Mouse (Mus musculus): ENCODE data around the gene Exoc4. TPM values are rescaled to one million over a fixed set of nuclear protein-coding genes. Genes with fewer than 3 reads are reported as not detected.

Exoc4 gene
- polyA plus RNA-seq, 1 experiment = 11.1 TPM

DNA sequence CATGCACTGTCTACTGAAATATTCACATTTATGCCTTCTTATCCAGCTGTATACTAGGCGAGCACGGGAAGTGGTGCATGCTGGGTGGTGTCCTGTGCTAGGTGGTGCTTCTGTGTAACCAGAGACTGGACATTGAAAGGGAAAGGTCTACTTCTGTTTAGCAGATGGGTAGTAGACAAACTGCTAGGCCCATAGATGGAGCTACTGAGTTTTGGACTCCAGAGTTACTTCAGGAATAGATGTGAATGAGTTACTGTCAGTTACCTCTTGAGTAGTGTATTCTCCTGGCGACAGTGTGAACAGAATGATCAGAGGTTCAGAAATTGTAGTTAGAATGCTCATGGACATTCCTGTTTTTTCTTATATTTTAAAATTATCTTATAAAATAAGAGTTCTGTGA, 48.7 kb downstream of the Exoc4 start:
- Histone ChIP-seq H3K4me3 (replicated peaks; ENCODE audit: extremely low read depth, low read depth, low read length) (no peak overlapping the region), H3K4me1 (ENCODE audit: control insufficient read depth, insufficient read depth, low read length) (no peaks in the 10 kb centered on the region; the same call in 1 of the 2 replicates)
- WGBS = 87% methylated on average over 3 of the region's 3 CpGs
- DNase-seq = no peak
- TF ChIP-seq POLR2A (IDR thresholded peaks at IDR 0.05; ENCODE audit: borderline replicate concordance, extremely low read depth, low read depth, low read length) = no peak
- no peak for TF ChIP-seq CTCF (IDR thresholded peaks at IDR 0.05; ENCODE audit: insufficient read depth, low read length)

DNA sequence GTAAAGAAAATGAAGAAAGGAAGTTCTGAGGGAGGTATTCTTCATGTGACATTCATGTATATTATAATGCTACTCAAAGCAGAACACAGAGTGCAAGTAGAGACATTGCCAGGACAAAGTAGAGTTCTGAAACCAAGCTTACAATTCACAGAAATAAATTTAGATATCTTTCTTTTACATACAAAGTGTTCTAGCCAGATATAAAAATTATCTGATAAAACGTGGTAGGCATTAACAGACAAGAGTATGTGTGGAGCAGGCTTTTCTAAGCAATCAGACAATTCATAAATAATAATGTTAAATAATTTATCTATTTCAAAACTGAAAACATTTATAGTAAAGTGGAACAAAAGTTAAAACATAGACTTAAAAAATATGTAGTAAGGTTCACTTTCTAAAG, 49.9 kb downstream of the Exoc4 start:
- Histone ChIP-seq H3K4me1 (ENCODE audit: control insufficient read depth, insufficient read depth, low read length) (no peaks in the 10 kb centered on the region), H3K4me3 (replicated peaks; ENCODE audit: extremely low read depth, low read depth, low read length) (no peak overlapping the region)
- WGBS = 72% methylated on average over 1 of the region's 1 CpGs
- no peak for DNase-seq
- TF ChIP-seq CTCF (IDR thresholded peaks at IDR 0.05; ENCODE audit: insufficient read depth, low read length) (no peak), POLR2A (IDR thresholded peaks at IDR 0.05; ENCODE audit: borderline replicate concordance, extremely low read depth, low read depth, low read length) (no peak)

- TF ChIP-seq POLR2A (IDR thresholded peaks at IDR 0.05; ENCODE audit: borderline replicate concordance, extremely low read depth, low read depth, low read length) (no peak), CTCF (IDR thresholded peaks at IDR 0.05; ENCODE audit: insufficient read depth, low read length) (no peak)
- no peak for DNase-seq
- Histone ChIP-seq H3K4me1 (ENCODE audit: control insufficient read depth, insufficient read depth, low read length) (no peaks in the 10 kb centered on the region), H3K4me3 (replicated peaks; ENCODE audit: extremely low read depth, low read depth, low read length) (no peak overlapping the region)
- 68% methylated on average over 1 of the region's 1 CpGs for WGBS
Measured at GRCm38 (mm10) chr6:33305996-33306395, 57.1 kb downstream of the Exoc4 start.

DNA sequence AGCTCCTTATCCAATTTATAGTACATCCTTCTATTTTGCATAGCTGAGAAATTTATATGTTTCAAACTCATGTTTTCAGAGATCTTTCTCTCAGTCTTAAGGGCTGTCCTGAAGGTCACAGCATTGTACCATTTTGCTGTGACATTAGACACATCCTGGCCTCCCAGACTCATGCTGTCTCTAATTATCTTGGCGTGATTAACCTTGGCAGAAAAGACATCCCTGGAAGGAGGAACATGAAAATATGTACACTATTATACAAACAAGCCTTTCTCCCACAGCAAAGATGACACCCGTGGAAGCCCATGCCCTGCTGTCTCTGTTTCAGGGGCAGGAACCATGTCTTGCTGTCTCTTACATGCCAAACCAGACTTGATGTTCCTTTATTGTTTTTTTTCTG, 59.8 kb downstream of the Exoc4 start:
- DNase-seq = no peak
- no peak overlapping the region for H3K4me3 ChIP-seq (replicated peaks; ENCODE audit: extremely low read depth, low read depth, low read length)
- H3K4me1 ChIP-seq (ENCODE audit: control insufficient read depth, insufficient read depth, low read length) = no peaks in the 10 kb centered on the region
- no peak for TF ChIP-seq CTCF (IDR thresholded peaks at IDR 0.05; ENCODE audit: insufficient read depth, low read length)
- TF ChIP-seq POLR2A (IDR thresholded peaks at IDR 0.05; ENCODE audit: borderline replicate concordance, extremely low read depth, low read depth, low read length) = no peak
- WGBS = 74% methylated on average over 2 of the region's 2 CpGs

GRCm38 (mm10) chr6:33310486-33310885, 61.6 kb downstream of the Exoc4 start:
- no peak for DNase-seq
- no peak for TF ChIP-seq CTCF (IDR thresholded peaks at IDR 0.05; ENCODE audit: insufficient read depth, low read length)
- TF ChIP-seq POLR2A (IDR thresholded peaks at IDR 0.05; ENCODE audit: borderline replicate concordance, extremely low read depth, low read depth, low read length) = no peak

DNA sequence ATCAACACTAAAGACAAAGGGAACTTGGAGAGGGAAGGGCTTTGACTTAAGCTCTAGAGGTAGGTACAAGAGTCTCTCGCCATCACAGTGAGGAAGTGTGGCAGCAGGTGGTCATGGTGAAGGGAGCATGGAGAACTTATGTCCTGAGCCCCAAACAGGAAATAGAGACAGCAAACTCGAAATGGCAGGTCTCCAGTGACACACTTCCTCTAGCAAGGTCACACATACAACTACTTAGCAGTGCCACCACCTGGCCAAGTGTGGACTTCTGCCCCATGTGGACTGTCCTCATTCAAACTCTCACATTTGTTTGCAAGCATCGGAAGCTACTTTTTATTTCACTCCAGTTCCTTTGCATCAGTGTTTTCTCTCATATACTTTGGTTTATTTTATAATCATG, 74.0 kb downstream of the Exoc4 start:
- TF ChIP-seq CTCF (IDR thresholded peaks at IDR 0.05; ENCODE audit: insufficient read depth, low read length) (no peak), POLR2A (IDR thresholded peaks at IDR 0.05; ENCODE audit: borderline replicate concordance, extremely low read depth, low read depth, low read length) (no peak)
- Histone ChIP-seq H3K4me1 (ENCODE audit: control insufficient read depth, insufficient read depth, low read length) (peaks cover 10% of the 10 kb centered on the region), H3K4me3 (replicated peaks; ENCODE audit: extremely low read depth, low read depth, low read length) (no peak overlapping the region)
- DNase-seq = no peak
- WGBS = 51% methylated on average over 3 of the region's 3 CpGs

More at GRCm38 (mm10) chr6:33310486-33310885, 61.6 kb downstream of the Exoc4 start:
- no peak overlapping the region for H3K4me3 ChIP-seq (replicated peaks; ENCODE audit: extremely low read depth, low read depth, low read length)
- 76% methylated on average over 1 of the region's 1 CpGs for WGBS
- no peaks in the 10 kb centered on the region for H3K4me1 ChIP-seq (ENCODE audit: control insufficient read depth, insufficient read depth, low read length)

DNA sequence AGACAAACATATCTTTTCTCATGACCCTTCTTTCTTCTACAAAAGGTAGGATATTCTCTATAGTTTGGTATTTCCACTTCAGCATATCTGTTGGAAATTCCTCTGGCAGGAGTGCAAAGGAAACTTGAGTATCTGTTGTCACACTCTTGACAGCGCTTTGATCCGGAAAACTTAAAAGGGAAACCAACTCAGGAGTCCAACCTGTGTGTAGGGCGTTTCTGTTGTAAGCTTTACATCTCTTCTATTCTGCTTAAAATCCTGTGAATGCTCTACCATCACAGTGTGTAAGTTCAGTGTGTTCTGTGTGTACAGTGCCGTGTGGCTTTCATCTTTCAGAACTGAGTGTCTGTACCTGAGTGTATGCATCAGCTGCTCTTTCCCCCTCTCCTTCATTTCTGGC, 74.5 kb downstream of the Exoc4 start:
- no peak for DNase-seq
- no peak overlapping the region for H3K4me3 ChIP-seq (replicated peaks; ENCODE audit: extremely low read depth, low read depth, low read length)
- 51% methylated on average over 4 of the region's 4 CpGs for WGBS
- peaks cover 10% of the 10 kb centered on the region for H3K4me1 ChIP-seq (ENCODE audit: control insufficient read depth, insufficient read depth, low read length)
- TF ChIP-seq CTCF (IDR thresholded peaks at IDR 0.05; ENCODE audit: insufficient read depth, low read length) (no peak), POLR2A (IDR thresholded peaks at IDR 0.05; ENCODE audit: borderline replicate concordance, extremely low read depth, low read depth, low read length) (no peak)

GRCm38 (mm10) chr6:33328326-33328725, 79.4 kb downstream of the Exoc4 start:
- WGBS = 75% methylated on average over 1 of the region's 1 CpGs
- TF ChIP-seq POLR2A (IDR thresholded peaks at IDR 0.05; ENCODE audit: borderline replicate concordance, extremely low read depth, low read depth, low read length) (no peak), CTCF (IDR thresholded peaks at IDR 0.05; ENCODE audit: insufficient read depth, low read length) (no peak)
- Histone ChIP-seq H3K4me3 (replicated peaks; ENCODE audit: extremely low read depth, low read depth, low read length) (no peak overlapping the region), H3K4me1 (ENCODE audit: control insufficient read depth, insufficient read depth, low read length) (peaks cover 9% of the 10 kb centered on the region)
- no peak for DNase-seq

DNA sequence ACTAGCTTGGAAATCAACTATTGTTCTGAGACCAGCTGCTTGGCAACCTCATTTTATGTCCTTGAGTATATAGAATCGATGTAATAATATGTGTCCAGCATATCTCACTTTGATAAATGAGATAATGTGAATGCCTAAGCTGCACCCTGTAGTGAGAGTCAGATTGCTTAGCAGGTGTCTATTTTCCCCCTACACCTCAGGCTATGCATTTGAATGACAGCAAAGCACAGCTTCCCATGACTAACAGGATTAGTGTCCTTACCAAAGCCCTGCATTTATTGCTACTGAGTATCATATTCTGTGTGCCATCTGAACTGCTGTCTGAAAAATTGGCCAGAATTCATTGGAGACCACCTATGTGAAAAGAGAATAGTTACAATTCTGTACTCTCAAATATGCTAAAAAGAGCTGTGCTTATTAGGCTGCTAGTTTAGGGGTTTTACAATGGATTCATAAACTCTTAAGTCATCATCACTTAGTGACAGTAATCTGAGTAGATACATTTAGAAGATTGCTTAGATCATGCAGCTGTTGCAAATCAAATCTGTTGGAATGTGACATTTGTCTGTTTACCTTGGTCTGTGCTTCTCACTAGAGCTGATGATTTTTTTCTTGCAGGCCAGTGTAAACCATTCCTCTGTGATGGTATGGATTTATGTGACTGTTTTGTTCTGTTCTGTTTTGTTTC, 98.3 kb downstream of the Exoc4 start:
- TF ChIP-seq CTCF (IDR thresholded peaks at IDR 0.05; ENCODE audit: insufficient read depth, low read length) (no peak), POLR2A (IDR thresholded peaks at IDR 0.05; ENCODE audit: borderline replicate concordance, extremely low read depth, low read depth, low read length) (no peak)
- no peak for DNase-seq
- 67% methylated on average over 1 of the region's 1 CpGs for WGBS
- no peaks in the 10 kb centered on the region for H3K4me1 ChIP-seq (ENCODE audit: control insufficient read depth, insufficient read depth, low read length)
- H3K4me3 ChIP-seq (replicated peaks; ENCODE audit: extremely low read depth, low read depth, low read length) = no peak overlapping the region

DNA sequence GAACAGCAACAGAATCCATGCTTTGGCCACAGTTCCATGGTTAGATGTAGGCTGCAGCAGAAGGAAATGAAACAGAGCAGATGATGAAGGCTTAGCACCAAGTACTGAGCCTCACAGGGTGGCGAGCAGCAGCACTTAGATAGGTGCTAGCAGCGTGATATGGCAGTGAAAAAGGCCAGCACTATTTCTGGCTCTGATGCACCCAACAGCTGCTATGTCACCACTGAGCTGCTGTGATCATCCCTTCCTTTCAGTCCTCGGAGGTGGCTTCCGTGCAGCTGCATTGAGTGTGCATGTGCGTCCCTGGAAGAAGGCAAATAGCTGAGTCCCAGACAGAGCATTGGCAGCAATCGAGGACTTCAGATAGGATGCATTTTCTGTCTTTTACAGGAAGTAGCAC, 112.7 kb downstream of the Exoc4 start:
- WGBS = 77% methylated on average over 6 of the region's 6 CpGs
- Histone ChIP-seq H3K4me1 (ENCODE audit: control insufficient read depth, insufficient read depth, low read length) (no peaks in the 10 kb centered on the region), H3K4me3 (replicated peaks; ENCODE audit: extremely low read depth, low read depth, low read length) (no peak overlapping the region)
- TF ChIP-seq CTCF (IDR thresholded peaks at IDR 0.05; ENCODE audit: insufficient read depth, low read length) = no peak
- TF ChIP-seq POLR2A (IDR thresholded peaks at IDR 0.05; ENCODE audit: borderline replicate concordance, extremely low read depth, low read depth, low read length) = no peak
- DNase-seq = no peak
